Mouse (Mus musculus): ENCODE measurements at regions not wholly inside any gene's neighbourhood (a gene's known extent, or its start where the extent isn't known, plus 50 kb on each side); places are given as distances from the start of the nearest gene placed in this dataset.

GRCm38 (mm10) chr6:14297428-14297827 is 426.1 kb upstream of the 2610001J05Rik start:
- no peak for TF ChIP-seq CTCF (IDR thresholded peaks at IDR 0.05; ENCODE audit: low read depth, low read length)
- no peak for TF ChIP-seq GATA1 (IDR thresholded peaks at IDR 0.05; ENCODE audit: borderline replicate concordance, low read length)
